Mouse (Mus musculus) CH12.LX (cell line): ENCODE results near the gene Stard5. TPM values are rescaled to one million over a fixed set of nuclear protein-coding genes. Genes with fewer than 3 reads are reported as not detected.
A peak's percentile ranks its signal among the peaks of the same experiment; 100 is the strongest.

ENCODE experiments used
- DNase-seq: peaks from one replicate; pipeline ENCODE4 v3.0.0-alpha.2; 2013; ENCODE audit errors: extremely low read depth
- H3K27ac ChIP-seq: 2 replicates; pipeline ENCODE4 v1.5.1; 2012; ENCODE audit warnings: low read depth, mild to moderate bottlenecking, control low read depth, moderate library complexity; ENCODE audit not compliant: insufficient read depth
- H3K27me3 ChIP-seq: replicated peaks from 2 replicates; pipeline ENCODE3; 2012; ENCODE audit warnings: inconsistent platforms
- H3K36me3 ChIP-seq, 2 experiments: replicated peaks in 1 of 2; 2 replicates each; pipeline versions ENCODE3 to v1.6.1; 2012; ENCODE audit warnings: inconsistent platforms in 1 of 2, low read length in 1 of 2, mild to moderate bottlenecking in 1 of 2, mixed read lengths in 1 of 2, moderate library complexity in 1 of 2; ENCODE audit not compliant: control insufficient read depth in 1 of 2, insufficient read depth in 1 of 2
- H3K4me1 ChIP-seq, 2 experiments: 2 replicates each; pipeline ENCODE4 v1.6.1; 2012; ENCODE audit warnings: inconsistent platforms in 1 of 2, moderate library complexity in 1 of 2; ENCODE audit not compliant: insufficient read depth in 2 of 2, control insufficient read depth in 1 of 2
- H3K4me2 ChIP-seq: 2 replicates; pipeline ENCODE4 v1.6.1; 2012; ENCODE audit warnings: low read depth, mild to moderate bottlenecking, control low read depth; ENCODE audit not compliant: poor library complexity, insufficient read depth, severe bottlenecking
- H3K4me3 ChIP-seq, 3 experiments: fragments of 150-350 bp in 1 of 3; sonication (generic) in 1 of 3; replicated peaks in 1 of 3; 2 replicates each; pipeline versions ENCODE3 to v1.5.1; 2011 to 2012; ENCODE audit warnings: low read depth in 2 of 3, low read length in 2 of 3, mild to moderate bottlenecking in 2 of 3, moderate library complexity in 2 of 3, control low read depth in 1 of 3, improper control_type of control experiment in 1 of 3, inconsistent platforms in 1 of 3, mixed read lengths in 1 of 3; ENCODE audit not compliant: poor library complexity in 1 of 3
- H3K79me2 ChIP-seq: replicated peaks from 2 replicates; pipeline ENCODE4 v1.6.1; 2012; ENCODE audit warnings: mild to moderate bottlenecking, moderate library complexity; ENCODE audit not compliant: control insufficient read depth, poor library complexity, insufficient read depth, severe bottlenecking; ENCODE audit errors: extremely low read depth
- H3K9ac ChIP-seq: 2 replicates; pipeline ENCODE4 v1.6.1; 2012; ENCODE audit warnings: low read depth, mild to moderate bottlenecking, control low read depth, moderate library complexity; ENCODE audit not compliant: insufficient read depth
- H3K9me3 ChIP-seq: replicated peaks from 2 replicates; pipeline ENCODE3; 2012; ENCODE audit warnings: low read length, inconsistent platforms, mixed read lengths
- BHLHE40 ChIP-seq: IDR thresholded peaks from 2 replicates; pipeline ENCODE4 v1.6.1; 2011; ENCODE audit warnings: mild to moderate bottlenecking, low read depth, low read length, improper control_type of control experiment
- CTCF ChIP-seq, 2 experiments: IDR thresholded peaks in 1 of 2; conservative IDR thresholded peaks in 1 of 2; 2 replicates each; pipeline ENCODE4 v1.5.1; 2011 to 2012; ENCODE audit warnings: low read depth in 2 of 2, low read length in 2 of 2, improper control_type of control experiment in 1 of 2, inconsistent platforms in 1 of 2, mild to moderate bottlenecking in 1 of 2, moderate library complexity in 1 of 2
- ELF1 ChIP-seq: IDR thresholded peaks from 2 replicates; pipeline ENCODE4 v1.6.1; 2014; ENCODE audit warnings: low read depth, mild to moderate bottlenecking, inconsistent platforms, low read length, improper control_type of control experiment
- EP300 ChIP-seq: IDR thresholded peaks from 2 replicates; pipeline ENCODE4 v1.6.1; 2011; ENCODE audit warnings: low read length, improper control_type of control experiment
- ETS1 ChIP-seq: conservative IDR thresholded peaks from 2 replicates; pipeline ENCODE4 v1.6.1; 2012; ENCODE audit warnings: low read depth, mild to moderate bottlenecking, inconsistent platforms, low read length, improper control_type of control experiment, moderate library complexity
- HCFC1 ChIP-seq: IDR thresholded peaks from 2 replicates; pipeline ENCODE4 v1.6.1; 2012; ENCODE audit warnings: low read depth, mild to moderate bottlenecking, inconsistent platforms, low read length, improper control_type of control experiment
- IRF4 ChIP-seq: IDR thresholded peaks from 2 replicates; pipeline ENCODE4 v1.6.1; 2014; ENCODE audit warnings: low read depth, mild to moderate bottlenecking, inconsistent platforms, low read length, improper control_type of control experiment
- JUN ChIP-seq: IDR thresholded peaks from 2 replicates; pipeline ENCODE4 v1.6.1; 2011; ENCODE audit warnings: low read depth, mild to moderate bottlenecking, low read length, improper control_type of control experiment, moderate library complexity; ENCODE audit not compliant: insufficient read depth
- JUND ChIP-seq: conservative IDR thresholded peaks from 2 replicates; pipeline ENCODE4 v1.6.1; 2011; ENCODE audit warnings: low read depth, low read length, improper control_type of control experiment
- KAT2A ChIP-seq: IDR thresholded peaks from 2 replicates; pipeline ENCODE4 v1.6.1; 2012; ENCODE audit warnings: low read length, improper control_type of control experiment, inconsistent platforms; ENCODE audit not compliant: insufficient replicate concordance
- MAFK ChIP-seq: IDR thresholded peaks from 2 replicates; pipeline ENCODE4 v1.6.1; 2011; ENCODE audit warnings: low read length, improper control_type of control experiment; ENCODE audit not compliant: insufficient replicate concordance
- MAX ChIP-seq: IDR thresholded peaks from 2 replicates; pipeline ENCODE4 v1.6.1; 2011; ENCODE audit warnings: low read length, improper control_type of control experiment
- MEF2A ChIP-seq: IDR thresholded peaks from 2 replicates; pipeline ENCODE4 v1.6.1; 2014; ENCODE audit warnings: low read depth, mild to moderate bottlenecking, inconsistent platforms, low read length, improper control_type of control experiment, borderline replicate concordance
- NELFE ChIP-seq: IDR thresholded peaks from 2 replicates; pipeline ENCODE4 v1.6.1; 2011; ENCODE audit warnings: low read depth, low read length, improper control_type of control experiment
- PAX5 ChIP-seq: IDR thresholded peaks from 2 replicates; pipeline ENCODE4 v1.6.1; 2012; ENCODE audit warnings: low read length, inconsistent platforms, mixed read lengths
- POLR2A ChIP-seq: IDR thresholded peaks from 2 replicates; pipeline ENCODE4 v1.6.1; 2011; ENCODE audit warnings: low read depth, mild to moderate bottlenecking, improper control_type of control experiment, low read length
- POLR2AphosphoS2 ChIP-seq: IDR thresholded peaks from 2 replicates; pipeline ENCODE4 v1.6.1; 2011; ENCODE audit warnings: low read depth, low read length, improper control_type of control experiment
- RAD21 ChIP-seq: IDR thresholded peaks from 2 replicates; pipeline ENCODE4 v1.6.1; 2011; ENCODE audit warnings: low read depth, mild to moderate bottlenecking, low read length, improper control_type of control experiment, moderate library complexity
- RCOR1 ChIP-seq: conservative IDR thresholded peaks from 2 replicates; pipeline ENCODE4 v1.6.1; 2012; ENCODE audit warnings: low read depth, mild to moderate bottlenecking, inconsistent platforms, low read length, improper control_type of control experiment
- SMC3 ChIP-seq: IDR thresholded peaks from 2 replicates; pipeline ENCODE4 v1.6.1; 2011; ENCODE audit warnings: low read depth, low read length, improper control_type of control experiment
- TBP ChIP-seq: conservative IDR thresholded peaks from 2 replicates; pipeline ENCODE4 v1.6.1; 2011; ENCODE audit warnings: low read depth, low read length, improper control_type of control experiment
- USF1 ChIP-seq: IDR thresholded peaks from 2 replicates; pipeline ENCODE4 v1.6.1; 2014; ENCODE audit warnings: low read depth, mild to moderate bottlenecking, inconsistent platforms, low read length, improper control_type of control experiment
- USF2 ChIP-seq: conservative IDR thresholded peaks from 2 replicates; pipeline ENCODE4 v1.6.1; 2011; ENCODE audit warnings: low read depth, low read length, improper control_type of control experiment
- ZC3H11A ChIP-seq: IDR thresholded peaks from 2 replicates; pipeline ENCODE4 v1.6.1; 2012; ENCODE audit warnings: low read depth, mild to moderate bottlenecking, inconsistent platforms, low read length, improper control_type of control experiment
- ZKSCAN1 ChIP-seq: IDR thresholded peaks from 2 replicates; pipeline ENCODE4 v1.6.1; 2012; ENCODE audit warnings: low read depth, inconsistent platforms, low read length, improper control_type of control experiment, borderline replicate concordance
- ZMIZ1 ChIP-seq: IDR thresholded peaks from 2 replicates; pipeline ENCODE4 v1.6.1; 2012; ENCODE audit warnings: low read depth, mild to moderate bottlenecking, inconsistent platforms, low read length, improper control_type of control experiment
- ZNF384 ChIP-seq: IDR thresholded peaks from 2 replicates; pipeline ENCODE4 v1.6.1; 2012; ENCODE audit warnings: low read depth, low read length, improper control_type of control experiment, inconsistent platforms
- dilution Hi-C: fragments of 300-500 bp; cut with MboI; formaldehyde crosslinking; loops from 2 replicates; pipeline ENCODE4 v1.14.3; 2020; ENCODE audit warnings: low sequenced_read_pairs; ENCODE audit not compliant: extremely low pct_unique_long_range_greater_than_20kb, extremely low pct_ligation_motif_present
- in situ Hi-C: fragments of 300-500 bp; cut with MboI; formaldehyde crosslinking; loops from 3 replicates; pipeline ENCODE4 v1.14.3; 2019; ENCODE audit warnings: low sequenced_read_pairs, low pct_ligation_motif_present, low pct_unique_long_range_greater_than_20kb, mixed read lengths
- polyA plus RNA-seq: library from polyadenylated mRNA; unstranded; fragments of >175 nt; gene quantifications from 2 replicates; pipeline ENCODE4 v1.2.1, GENCODE M21; 2012; ENCODE audit warnings: low read depth; ENCODE audit not compliant: insufficient read length
- total RNA-seq, 2 experiments: library from RNA; depleted of rRNA; stranded (reverse); fragments of 300-350 nt in 1 of 2; fragments of >200 nt in 1 of 2; gene quantifications; 2 replicates each; pipeline ENCODE4 v1.2.3; 2012 to 2014

Gene Stard5
- total and polyA plus RNA-seq, 3 experiments, result 31.7 to 44.9 (median 33.1) TPM

- no peak for TF ChIP-seq ZNF384
- no peak for TF ChIP-seq USF1
- dilution Hi-C loops (no loop called here), in situ Hi-C loops (no loop called here)
- Histone ChIP-seq H3K27ac (no peak overlapping the region), H3K36me3 (peaks cover 89 to 99% of the 10 kb centered on the region in 2 experiments), H3K4me2 (no peak overlapping the region), H3K27me3 (no peaks in the 10 kb centered on the region), H3K9me3 (no peaks in the 10 kb centered on the region), H3K79me2 (peaks cover 33% of the 10 kb centered on the region), H3K9ac (no peak overlapping the region), H3K4me3 (no peak overlapping the region), H3K4me1 (peaks cover 52 to 89% of the 10 kb centered on the region in 2 experiments)
- no peak for DNase-seq
Observed at GRCm38 (mm10) chr7:83644761-83645160, 13.0 kb downstream of the Stard5 start.

GRCm38 (mm10) chr7:83645476-83645875 lies 13.7 kb downstream of the Stard5 start:
- no peaks in the 10 kb centered on the region for H3K27me3 ChIP-seq
- peak overlapping the region; percentile 62 for H3K27ac ChIP-seq
- no peak overlapping the region for H3K4me2 ChIP-seq
- no peak overlapping the region for H3K4me3 ChIP-seq
- DNase-seq, result no peak
- TF ChIP-seq TBP (no peak), MAFK (no peak), ETS1 (no peak), CTCF (conservative IDR thresholded peaks at IDR 0.05 in 1 of 2, IDR thresholded peaks at IDR 0.05 in 1 of 2; ENCODE audit: low read depth in 2 of 2, low read length in 2 of 2) (no peak), POLR2A (no peak), ELF1 (no peak), MEF2A (no peak), SMC3 (no peak), NELFE (no peak), ZMIZ1 (no peak), HCFC1 (no peak), MAX (peak; percentile 47), ZC3H11A (no peak), USF1 (peak; percentile 67), PAX5 (no peak), POLR2AphosphoS2 (peak; percentile 53; the same call in 1 of the 2 replicates), KAT2A (no peak), RAD21 (no peak), RCOR1 (no peak), ZNF384 (no peak), BHLHE40 (peak; percentile 78), EP300 (peak; percentile 27; the same call in 1 of the 2 replicates), JUN (no peak), JUND (no peak), ZKSCAN1 (no peak), USF2 (peak; percentile 55), IRF4 (peak; percentile 27; the same call in 1 of the 2 replicates)
- in situ Hi-C loops, result no loop called here
- peaks cover 89 to 99% of the 10 kb centered on the region in 2 experiments for H3K36me3 ChIP-seq
- no peak overlapping the region for H3K9ac ChIP-seq
- peaks cover 40% of the 10 kb centered on the region for H3K79me2 ChIP-seq
- H3K4me1 ChIP-seq, result peaks cover 45 to 89% of the 10 kb centered on the region in 2 experiments
- dilution Hi-C loops, result no loop called here
- no peaks in the 10 kb centered on the region for H3K9me3 ChIP-seq
